Mouse (Mus musculus): ENCODE measurements around the gene Pex7. TPM values are rescaled to one million over a fixed set of nuclear protein-coding genes. Genes with fewer than 3 reads are reported as not detected.
"Not testable (repeated sequence)": the region's sequence is repeated elsewhere in the genome, so short reads cannot be mapped to it uniquely, and the experiment has no call there.

The Pex7 gene
- total and polyA plus RNA-seq, 3 experiments: 15.6 to 38.3 (median 30.3) TPM

DNA sequence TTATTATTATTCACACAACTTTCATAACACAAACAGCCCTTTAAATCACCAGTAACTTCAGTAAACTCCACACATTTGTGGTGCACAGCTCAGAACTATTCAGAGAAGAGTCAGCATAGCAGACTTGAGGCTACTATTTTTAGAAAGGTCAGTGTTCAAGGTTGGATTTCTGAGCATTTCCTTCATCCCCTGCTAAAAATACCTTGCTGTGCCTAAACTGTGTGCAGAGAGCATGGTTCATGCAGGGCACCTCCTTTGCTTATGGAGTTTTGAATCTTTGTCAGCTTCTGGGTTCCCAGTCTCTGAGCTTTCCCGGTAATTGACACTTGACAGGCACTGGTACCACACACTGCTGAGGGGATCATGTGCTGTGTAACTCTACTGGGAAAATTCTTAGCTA lies 20.7 kb upstream of the Pex7 start:
- no peak for TF ChIP-seq TAL1 (conservative IDR thresholded peaks at IDR 0.05; ENCODE audit: low read depth, low read length)
- no peak for TF ChIP-seq POLR2AphosphoS5 (IDR thresholded peaks at IDR 0.05; ENCODE audit: insufficient replicate concordance, low read depth, low read length)
- no peak for TF ChIP-seq GATA2 (IDR thresholded peaks at IDR 0.05; ENCODE audit: borderline replicate concordance, low read depth, low read length)
- no peak for TF ChIP-seq CTCF (IDR thresholded peaks at IDR 0.05; ENCODE audit: low read depth, low read length)
- TF ChIP-seq GATA1 (IDR thresholded peaks at IDR 0.05; ENCODE audit: borderline replicate concordance, low read length): no peak
- ATAC-seq (ENCODE audit: extremely low read depth, insufficient number of reproducible peaks, low FRiP score, poor library complexity, severe bottlenecking) (no peak), DNase-seq (ENCODE audit: low spot score) (no peak)
- H3K27me3 ChIP-seq (ENCODE audit: insufficient read depth, low read length): peaks cover 16% of the 10 kb centered on the region; the same call in 1 of the 2 replicates
- H3K4me1 ChIP-seq (ENCODE audit: insufficient read depth, low read depth, low read length): no peaks in the 10 kb centered on the region
- no peaks in the 10 kb centered on the region for H3K9me3 ChIP-seq (replicated peaks)
- no peaks in the 10 kb centered on the region for H3K36me3 ChIP-seq (replicated peaks)
- H3K4me3 ChIP-seq (ENCODE audit: low read depth, low read length): no peak overlapping the region

DNA sequence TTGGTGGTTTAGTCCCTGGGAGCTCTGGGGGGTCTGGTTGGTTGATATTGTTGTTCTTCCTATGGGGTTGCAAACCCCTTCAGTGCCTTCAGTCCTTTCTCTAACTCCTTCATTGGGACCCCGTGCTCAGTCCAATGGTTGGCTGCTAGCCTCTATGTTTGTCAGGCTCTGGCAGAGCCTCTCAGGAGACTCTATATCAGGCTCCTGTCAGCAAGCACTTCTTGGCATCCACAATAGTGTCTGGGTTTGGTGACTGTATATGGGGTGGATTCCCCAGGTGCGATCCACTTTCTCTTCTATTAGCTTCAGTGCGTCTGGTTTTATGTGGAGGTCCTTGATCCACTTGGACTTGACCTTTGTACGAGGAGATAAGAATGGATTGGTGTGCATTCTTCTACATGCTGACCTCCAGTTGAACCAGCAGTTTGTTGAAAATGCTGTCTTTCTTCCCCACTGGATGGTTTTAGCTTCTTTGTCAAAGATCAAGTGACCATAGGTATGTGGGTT lies 19.0 kb upstream of the Pex7 start:
- not testable (repeated sequence) for DNase-seq (ENCODE audit: low spot score); H3K9me3 ChIP-seq (replicated peaks); H3K4me3 ChIP-seq (ENCODE audit: low read depth, low read length); ATAC-seq (ENCODE audit: extremely low read depth, insufficient number of reproducible peaks, low FRiP score, poor library complexity, severe bottlenecking); H3K36me3 ChIP-seq (replicated peaks); H3K4me1 ChIP-seq (ENCODE audit: insufficient read depth, low read depth, low read length)
- peaks cover 16% of the 10 kb centered on the region for H3K27me3 ChIP-seq (ENCODE audit: insufficient read depth, low read length)

DNA sequence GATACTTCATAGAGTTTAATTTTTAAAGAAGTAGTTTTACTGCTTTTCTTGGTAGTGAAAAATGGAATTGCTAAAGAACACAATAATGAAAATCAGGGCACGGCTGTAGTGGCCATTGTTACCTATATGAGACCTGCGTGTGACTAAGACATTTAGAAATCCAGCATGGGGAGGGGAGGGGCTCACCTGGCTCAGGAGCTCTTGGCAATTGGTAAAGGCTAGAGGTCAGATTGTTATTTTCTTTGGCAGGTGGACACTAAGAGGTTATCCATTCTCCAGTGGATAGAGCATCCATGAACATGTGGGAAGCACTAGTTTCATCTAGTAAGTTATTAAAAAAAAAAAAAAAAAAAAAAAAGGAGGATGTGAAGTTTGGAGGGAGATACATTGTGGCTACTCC lies 16.8 kb upstream of the Pex7 start:
- no peaks in the 10 kb centered on the region for H3K36me3 ChIP-seq (replicated peaks)
- no peak overlapping the region for H3K4me3 ChIP-seq (ENCODE audit: low read depth, low read length)
- H3K9me3 ChIP-seq (replicated peaks): no peaks in the 10 kb centered on the region
- H3K4me1 ChIP-seq (ENCODE audit: insufficient read depth, low read depth, low read length): no peaks in the 10 kb centered on the region
- no peak for TF ChIP-seq GATA2 (IDR thresholded peaks at IDR 0.05; ENCODE audit: borderline replicate concordance, low read depth, low read length)
- no peak for TF ChIP-seq POLR2AphosphoS5 (IDR thresholded peaks at IDR 0.05; ENCODE audit: insufficient replicate concordance, low read depth, low read length)
- TF ChIP-seq CTCF (IDR thresholded peaks at IDR 0.05; ENCODE audit: low read depth, low read length): no peak
- TF ChIP-seq TAL1 (conservative IDR thresholded peaks at IDR 0.05; ENCODE audit: low read depth, low read length): no peak
- no peak for TF ChIP-seq GATA1 (IDR thresholded peaks at IDR 0.05; ENCODE audit: borderline replicate concordance, low read length)
- H3K27me3 ChIP-seq (ENCODE audit: insufficient read depth, low read length): peaks cover 17% of the 10 kb centered on the region
- ATAC-seq (ENCODE audit: extremely low read depth, insufficient number of reproducible peaks, low FRiP score, poor library complexity, severe bottlenecking): no peak
- DNase-seq (ENCODE audit: low spot score): no peak

DNA sequence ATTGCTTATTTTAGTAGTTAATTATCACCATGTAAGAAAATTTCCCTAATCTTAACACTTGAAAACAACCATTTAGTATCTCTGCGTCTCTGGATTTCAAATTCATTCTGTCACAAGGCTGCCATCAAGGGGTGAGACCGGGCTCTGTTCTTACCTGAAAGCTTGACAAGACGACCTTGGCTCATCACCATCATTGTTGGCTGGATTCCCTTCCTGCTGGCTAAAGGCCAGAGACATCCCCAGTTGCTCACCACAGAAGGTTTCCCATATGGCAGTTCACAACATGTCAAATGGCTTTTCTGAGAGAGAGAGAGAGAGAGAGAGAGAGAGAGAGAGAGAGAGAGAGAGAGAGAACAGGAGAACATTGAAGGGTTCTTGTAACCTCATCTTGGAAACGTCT lies 14.9 kb upstream of the Pex7 start:
- no peaks in the 10 kb centered on the region for H3K9me3 ChIP-seq (replicated peaks)
- no peak for DNase-seq (ENCODE audit: low spot score)
- no peak for ATAC-seq (ENCODE audit: extremely low read depth, insufficient number of reproducible peaks, low FRiP score, poor library complexity, severe bottlenecking)
- H3K27me3 ChIP-seq (ENCODE audit: insufficient read depth, low read length): peaks cover 8% of the 10 kb centered on the region
- no peaks in the 10 kb centered on the region for H3K4me1 ChIP-seq (ENCODE audit: insufficient read depth, low read depth, low read length)
- no peak overlapping the region for H3K4me3 ChIP-seq (ENCODE audit: low read depth, low read length)
- no peak for TF ChIP-seq GATA2 (IDR thresholded peaks at IDR 0.05; ENCODE audit: borderline replicate concordance, low read depth, low read length)
- TF ChIP-seq CTCF (IDR thresholded peaks at IDR 0.05; ENCODE audit: low read depth, low read length): no peak
- no peak for TF ChIP-seq POLR2AphosphoS5 (IDR thresholded peaks at IDR 0.05; ENCODE audit: insufficient replicate concordance, low read depth, low read length)
- no peak for TF ChIP-seq GATA1 (IDR thresholded peaks at IDR 0.05; ENCODE audit: borderline replicate concordance, low read length)
- TF ChIP-seq TAL1 (conservative IDR thresholded peaks at IDR 0.05; ENCODE audit: low read depth, low read length): no peak
- H3K36me3 ChIP-seq (replicated peaks): no peaks in the 10 kb centered on the region

DNA sequence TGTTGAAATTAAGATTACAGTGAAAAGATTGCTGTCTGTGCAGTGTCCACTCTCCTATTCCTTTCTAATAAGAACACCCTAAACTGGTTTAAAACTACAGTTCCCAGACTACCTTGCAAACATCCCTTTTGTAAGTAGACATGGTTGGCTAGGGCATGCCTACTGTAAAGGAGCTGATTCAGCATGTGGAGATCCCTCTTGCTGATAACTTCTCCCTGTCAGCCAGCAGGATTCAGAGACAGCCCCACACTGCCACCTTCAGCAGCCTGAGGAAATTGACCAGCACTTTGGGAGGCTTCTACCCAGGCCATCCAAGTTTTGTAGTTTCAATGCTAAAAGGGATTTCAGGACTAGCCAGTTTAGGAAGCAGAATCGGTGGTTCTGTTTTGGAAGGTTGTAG lies 7.8 kb upstream of the Pex7 start:
- Histone ChIP-seq H3K4me1 (ENCODE audit: insufficient read depth, low read depth, low read length) (peaks cover 3% of the 10 kb centered on the region; the same call in 1 of the 2 replicates), H3K4me3 (ENCODE audit: low read depth, low read length) (no peak overlapping the region), H3K36me3 (replicated peaks) (no peaks in the 10 kb centered on the region), H3K27me3 (ENCODE audit: insufficient read depth, low read length) (peaks cover 7% of the 10 kb centered on the region; the same call in 1 of the 2 replicates), H3K9me3 (replicated peaks) (no peaks in the 10 kb centered on the region)
- ATAC-seq (ENCODE audit: extremely low read depth, insufficient number of reproducible peaks, low FRiP score, poor library complexity, severe bottlenecking) (peak; percentile 70), DNase-seq (ENCODE audit: low spot score) (peak; percentile 45)
- TF ChIP-seq GATA2 (IDR thresholded peaks at IDR 0.05; ENCODE audit: borderline replicate concordance, low read depth, low read length): no peak
- TF ChIP-seq POLR2AphosphoS5 (IDR thresholded peaks at IDR 0.05; ENCODE audit: insufficient replicate concordance, low read depth, low read length): no peak
- no peak for TF ChIP-seq GATA1 (IDR thresholded peaks at IDR 0.05; ENCODE audit: borderline replicate concordance, low read length)

DNA sequence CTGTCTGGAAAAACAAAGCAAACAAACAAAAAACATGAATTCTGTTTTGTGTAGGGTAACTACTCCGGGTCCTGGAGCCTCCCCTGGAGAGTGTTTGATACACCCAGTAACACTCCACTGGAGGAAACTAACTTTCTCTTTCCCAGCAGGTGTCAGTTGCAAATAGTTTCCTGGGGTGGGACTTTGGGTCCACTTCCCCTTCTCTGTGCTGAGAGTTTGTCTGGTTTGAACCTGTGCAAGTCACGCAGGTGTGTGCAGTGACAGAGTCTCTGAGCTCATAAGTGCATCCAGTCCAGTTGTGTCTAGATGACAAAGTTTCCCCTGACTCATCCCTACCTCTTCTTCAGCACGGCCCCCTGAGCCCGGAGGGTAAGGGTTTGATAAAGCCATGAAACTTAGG lies 6.3 kb upstream of the Pex7 start:
- H3K9me3 ChIP-seq (replicated peaks): no peaks in the 10 kb centered on the region
- no peak for DNase-seq (ENCODE audit: low spot score)
- no peak for ATAC-seq (ENCODE audit: extremely low read depth, insufficient number of reproducible peaks, low FRiP score, poor library complexity, severe bottlenecking)
- no peak for TF ChIP-seq CTCF (IDR thresholded peaks at IDR 0.05; ENCODE audit: low read depth, low read length)
- no peak for TF ChIP-seq GATA2 (IDR thresholded peaks at IDR 0.05; ENCODE audit: borderline replicate concordance, low read depth, low read length)
- TF ChIP-seq TAL1 (conservative IDR thresholded peaks at IDR 0.05; ENCODE audit: low read depth, low read length): no peak
- no peak for TF ChIP-seq POLR2AphosphoS5 (IDR thresholded peaks at IDR 0.05; ENCODE audit: insufficient replicate concordance, low read depth, low read length)
- TF ChIP-seq GATA1 (IDR thresholded peaks at IDR 0.05; ENCODE audit: borderline replicate concordance, low read length): no peak
- peaks cover 7% of the 10 kb centered on the region; the same call in 1 of the 2 replicates for H3K27me3 ChIP-seq (ENCODE audit: insufficient read depth, low read length)
- peaks cover 3% of the 10 kb centered on the region; the same call in 1 of the 2 replicates for H3K4me1 ChIP-seq (ENCODE audit: insufficient read depth, low read depth, low read length)
- no peak overlapping the region for H3K4me3 ChIP-seq (ENCODE audit: low read depth, low read length)
- H3K36me3 ChIP-seq (replicated peaks): no peaks in the 10 kb centered on the region

DNA sequence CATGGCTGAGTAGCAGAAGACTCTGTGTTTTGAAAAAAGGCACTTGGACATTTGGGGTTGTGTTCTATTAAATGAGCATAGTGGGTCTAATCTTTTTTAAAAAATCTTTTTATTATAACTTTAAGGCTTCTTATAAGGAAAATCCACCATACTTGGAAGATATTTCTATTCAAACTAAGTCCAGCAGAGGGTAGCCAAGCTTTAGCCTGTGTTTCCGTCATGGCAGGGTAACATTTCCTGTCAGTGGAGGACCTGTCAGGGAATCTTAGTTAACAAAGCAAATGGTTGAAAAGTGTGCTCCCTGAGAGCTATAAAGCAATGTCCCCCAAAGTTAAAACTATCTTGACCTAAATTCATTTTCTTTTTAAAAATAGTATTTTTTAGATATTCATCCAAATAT lies 4.1 kb upstream of the Pex7 start:
- H3K9me3 ChIP-seq (replicated peaks): no peaks in the 10 kb centered on the region
- no peak for DNase-seq (ENCODE audit: low spot score)
- ATAC-seq (ENCODE audit: extremely low read depth, insufficient number of reproducible peaks, low FRiP score, poor library complexity, severe bottlenecking): no peak
- no peak for TF ChIP-seq GATA2 (IDR thresholded peaks at IDR 0.05; ENCODE audit: borderline replicate concordance, low read depth, low read length)
- no peak for TF ChIP-seq CTCF (IDR thresholded peaks at IDR 0.05; ENCODE audit: low read depth, low read length)
- no peak for TF ChIP-seq POLR2AphosphoS5 (IDR thresholded peaks at IDR 0.05; ENCODE audit: insufficient replicate concordance, low read depth, low read length)
- TF ChIP-seq TAL1 (conservative IDR thresholded peaks at IDR 0.05; ENCODE audit: low read depth, low read length): no peak
- no peak for TF ChIP-seq GATA1 (IDR thresholded peaks at IDR 0.05; ENCODE audit: borderline replicate concordance, low read length)
- no peak overlapping the region for H3K4me3 ChIP-seq (ENCODE audit: low read depth, low read length)
- H3K4me1 ChIP-seq (ENCODE audit: insufficient read depth, low read depth, low read length): peaks cover 6% of the 10 kb centered on the region; the same call in 1 of the 2 replicates
- peaks cover 7% of the 10 kb centered on the region; the same call in 1 of the 2 replicates for H3K27me3 ChIP-seq (ENCODE audit: insufficient read depth, low read length)
- H3K36me3 ChIP-seq (replicated peaks): no peaks in the 10 kb centered on the region
